Mouse (Mus musculus) embryo, embryonic 10.5 days (tissue): Measurements from ENCODE around the gene Card6.

ENCODE experiments used
- DNase-seq: peaks from one replicate; pipeline ENCODE4 v3.0.0-alpha.2; 2015; ENCODE audit warnings: low spot score

The Card6 gene

GRCm38 (mm10) chr15:5107686-5108654 is at the start of gene Card6:
TSS of gene Card6 (minus strand) at chr15:5108539.
- no peak for DNase-seq

GRCm38 (mm10) chr15:5157386-5157785 is 49.0 kb upstream of the Card6 start:
- DNase-seq, result no peak

- DNase-seq, result no peak
These were observed 48.0 kb upstream of the Card6 start for GRCm38 (mm10) chr15:5156355-5156754.

- no peak for DNase-seq
These were observed 46.8 kb upstream of the Card6 start for GRCm38 (mm10) chr15:5155093-5155492.

GRCm38 (mm10) chr15:5154621-5155020 is 46.3 kb upstream of the Card6 start:
- no peak for DNase-seq

GRCm38 (mm10) chr15:5152171-5152570 is 43.8 kb upstream of the Card6 start:
- DNase-seq, result no peak

- no peak for DNase-seq
These were observed 40.8 kb upstream of the Card6 start for GRCm38 (mm10) chr15:5149187-5149586.

- DNase-seq, result no peak
These were observed 37.0 kb upstream of the Card6 start for GRCm38 (mm10) chr15:5145196-5145945.

- peak; percentile 73 for DNase-seq
These were observed 35.9 kb upstream of the Card6 start for GRCm38 (mm10) chr15:5144021-5144778.

- DNase-seq, result peak; percentile 74
These were observed 35.2 kb upstream of the Card6 start, which contains the start of gene Prkaa1 for GRCm38 (mm10) chr15:5143361-5144020. TSS of gene Prkaa1 (plus strand) at chr15:5143861.

GRCm38 (mm10) chr15:5142714-5143113 is 34.4 kb upstream of the Card6 start:
- DNase-seq, result no peak

GRCm38 (mm10) chr15:5142047-5142446 is 33.7 kb upstream of the Card6 start:
- no peak for DNase-seq

- DNase-seq, result no peak
These were observed 32.0 kb upstream of the Card6 start for GRCm38 (mm10) chr15:5140357-5140756.

- DNase-seq, result no peak
These were observed 31.5 kb upstream of the Card6 start for GRCm38 (mm10) chr15:5139863-5140262.

GRCm38 (mm10) chr15:5139366-5139765 is 31.0 kb upstream of the Card6 start:
- no peak for DNase-seq

GRCm38 (mm10) chr15:5138021-5138856 is 29.9 kb upstream of the Card6 start:
- no peak for DNase-seq

- no peak for DNase-seq
These were observed 26.7 kb upstream of the Card6 start for GRCm38 (mm10) chr15:5134945-5135483.

- no peak for DNase-seq
These were observed 25.8 kb upstream of the Card6 start for GRCm38 (mm10) chr15:5134179-5134578.

GRCm38 (mm10) chr15:5133301-5133700 is 25.0 kb upstream of the Card6 start:
- no peak for DNase-seq
